Mouse (Mus musculus): Measurements from ENCODE around the gene Ppp1r21. TPM values are rescaled to one million over a fixed set of nuclear protein-coding genes. Genes with fewer than 3 reads are reported as not detected.

Ppp1r21 gene
- total RNA-seq, 2 experiments from 2014 or later, result 67.4 to 78.8 TPM

DNA sequence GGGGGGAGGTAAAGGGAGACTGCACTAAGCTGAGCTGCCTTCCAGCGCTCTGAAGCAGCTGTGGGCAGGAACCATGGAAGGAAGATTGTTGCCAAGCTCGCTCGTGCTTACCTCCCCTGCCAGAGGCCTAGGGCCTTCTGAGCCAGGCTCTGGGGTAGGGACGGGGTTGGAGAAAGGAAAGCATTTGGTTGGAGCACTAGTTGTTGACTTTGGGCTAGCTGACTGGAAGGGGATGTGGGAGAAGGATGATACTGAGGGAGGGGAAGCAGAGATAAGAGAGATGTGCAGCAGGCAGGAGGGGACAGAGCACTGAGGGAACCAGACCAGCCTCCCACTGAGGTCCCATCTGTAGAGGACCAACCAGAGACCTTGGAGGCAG lies 99.5 kb downstream of the Ppp1r21 start:
- no peak for DNase-seq (ENCODE audit: low spot score in 2 of 2)
- intact Hi-C loops (cut with DNase I), result no loop called here

DNA sequence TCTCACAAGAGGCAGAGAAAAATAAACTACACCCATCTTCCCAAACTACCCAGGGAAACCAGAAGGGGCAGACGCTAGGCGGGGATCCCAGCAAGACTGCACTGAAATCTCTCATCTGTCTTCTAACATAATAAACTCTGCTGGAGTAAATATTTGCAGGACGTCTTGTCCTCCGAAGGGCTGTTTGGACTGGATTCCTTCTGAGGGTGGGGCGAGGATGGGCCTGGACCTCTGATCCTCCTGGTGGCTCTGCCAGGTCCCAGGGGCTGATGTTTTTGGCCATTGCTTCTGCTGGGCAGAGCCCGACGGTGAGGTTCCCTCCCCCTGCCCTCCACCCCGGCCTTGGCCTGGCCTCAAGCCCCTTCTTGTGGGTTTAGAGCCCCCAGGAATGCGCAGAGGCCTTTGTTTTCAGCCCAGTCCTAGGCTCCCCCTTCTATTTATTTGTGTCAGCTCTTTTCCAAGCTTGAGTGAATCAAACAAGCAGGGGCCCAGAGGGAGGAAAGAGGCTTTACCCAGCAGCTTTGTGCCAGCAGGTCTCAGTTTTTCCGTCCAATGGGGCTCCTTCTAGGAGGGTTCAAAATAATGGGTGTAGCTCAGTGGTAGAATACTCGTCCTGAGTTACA lies 100.1 kb downstream of the Ppp1r21 start:
- intact Hi-C loops (cut with DNase I), result no loop called here

DNA sequence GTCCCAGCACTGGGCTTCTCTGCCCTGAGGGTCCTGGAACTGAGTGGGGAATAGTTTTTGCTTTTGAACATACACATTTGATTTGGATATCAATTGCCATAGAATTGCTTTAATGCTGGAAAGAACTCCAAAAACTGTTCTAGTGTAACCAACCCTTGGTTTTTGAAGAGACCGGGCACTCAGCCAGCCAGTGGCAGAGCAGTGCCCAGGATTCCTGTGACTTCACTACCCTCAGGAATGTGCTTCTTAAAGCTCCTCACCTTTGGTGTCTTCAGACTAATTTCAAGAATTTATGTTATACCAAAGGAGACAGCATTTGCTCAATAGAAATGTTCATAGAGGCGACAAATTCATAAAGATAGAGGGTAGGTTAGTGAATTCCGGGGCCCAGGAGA lies 100.6 kb downstream of the Ppp1r21 start:
- DNase-seq (ENCODE audit: low spot score in 2 of 2), result no peak
- intact Hi-C loops (cut with DNase I), result no loop called here

More for the DNA sequence above, 100.1 kb downstream of the Ppp1r21 start:
- DNase-seq (ENCODE audit: low spot score in 2 of 2), result peak in 1 of 2 experiments; percentile 55

DNA sequence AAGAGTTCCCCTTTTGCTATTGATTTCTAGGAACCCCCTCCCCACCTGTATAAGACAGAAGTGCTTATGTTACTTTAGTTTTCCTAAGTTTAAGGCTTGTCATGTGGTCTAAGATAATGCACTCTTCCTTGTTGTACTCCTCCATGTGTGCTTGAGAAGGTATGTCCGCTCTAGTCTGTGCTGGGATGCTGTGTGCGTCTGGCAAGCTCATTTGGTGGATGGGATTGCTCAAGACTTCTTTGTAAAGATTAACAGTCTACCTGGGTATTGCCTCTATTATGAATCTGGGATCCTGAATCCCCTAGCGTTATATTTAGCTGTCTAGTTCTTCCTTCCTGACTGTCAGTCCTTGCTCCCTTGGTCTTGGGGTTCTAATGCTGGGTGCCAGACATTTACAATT lies 102.7 kb downstream of the Ppp1r21 start:
- DNase-seq (ENCODE audit: low spot score in 2 of 2), result no peak
- intact Hi-C loops (cut with DNase I), result no loop called here

DNA sequence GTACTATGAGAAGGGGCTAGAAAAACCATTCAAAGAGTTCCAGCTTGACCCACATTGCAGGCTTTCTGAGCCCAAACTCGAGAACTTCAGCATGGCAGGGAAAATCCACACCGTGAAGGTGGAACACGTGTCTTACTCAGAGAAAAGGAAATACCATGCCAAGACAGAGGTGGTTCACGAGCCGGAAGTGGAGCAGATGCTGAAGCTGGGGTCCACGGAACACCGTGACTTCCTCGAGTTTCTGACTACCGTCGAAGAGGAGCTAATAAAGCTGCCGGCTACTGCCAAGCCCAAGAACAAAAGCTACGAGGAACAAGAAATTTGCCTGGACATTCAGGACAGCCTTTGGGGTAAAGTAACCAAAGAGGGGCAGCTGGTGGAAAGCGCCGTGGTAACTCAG lies 106.2 kb downstream of the Ppp1r21 start:
- no peak for DNase-seq (ENCODE audit: low spot score in 2 of 2)
- intact Hi-C loops (cut with DNase I), result no loop called here

DNA sequence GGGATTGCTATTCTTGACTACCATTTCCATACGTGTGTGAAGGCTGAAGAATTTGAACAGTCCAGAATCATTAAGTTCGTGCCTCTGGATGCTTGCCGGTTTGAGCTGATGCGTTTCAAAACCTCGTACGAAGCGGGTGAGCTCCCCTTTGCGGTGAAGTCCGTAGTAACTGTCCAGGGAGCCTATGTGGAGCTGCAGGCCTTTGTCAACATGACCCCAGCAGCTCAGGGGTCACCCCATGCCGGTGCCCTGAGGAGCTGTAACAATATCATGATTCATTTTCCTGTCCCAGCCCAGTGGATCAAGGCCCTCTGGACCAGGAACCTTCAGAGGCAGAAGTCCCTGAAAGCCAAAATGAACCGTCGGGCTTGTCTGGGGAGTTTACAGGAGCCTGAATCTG lies 106.7 kb downstream of the Ppp1r21 start:
- DNase-seq (ENCODE audit: low spot score in 2 of 2), result peak in 1 of 2 experiments; percentile 30
- intact Hi-C loops (cut with DNase I), result no loop called here

Other genes starting within 250 kb of the Ppp1r21 start
- gene Foxn2, start 89.4 kb upstream of the Ppp1r21 start, total RNA-seq (2021), result 10 to 100 TPM; 11.5 to 12.1 TPM
- gene Ston1, start 67.6 kb downstream of the Ppp1r21 start, total RNA-seq (2021), result 1 to 10 TPM; 4.4 to 6.6 TPM
- gene Gtf2a1l, start 138.5 kb downstream of the Ppp1r21 start, total RNA-seq (2021), result under 1 TPM; 0.51 to 0.70 TPM